In the genomic region with DNA sequence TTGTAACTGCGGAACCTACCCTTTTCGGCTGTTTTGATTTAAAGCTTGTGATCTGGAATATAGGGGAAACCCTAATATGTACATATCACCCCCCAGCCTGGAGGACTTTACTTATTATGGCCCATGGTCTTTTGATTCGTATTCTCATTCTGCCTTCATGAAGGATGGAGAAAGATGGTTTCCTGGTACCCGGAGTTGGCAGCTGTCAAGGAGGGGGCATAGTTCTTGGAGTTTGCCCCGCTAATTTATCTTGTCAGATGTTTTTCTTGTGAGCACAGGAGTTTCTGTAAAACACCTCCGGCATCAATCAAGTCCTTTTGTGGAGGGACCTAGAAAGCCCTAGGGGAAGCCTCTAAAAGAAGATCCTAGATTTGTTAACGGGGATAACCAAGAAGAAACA, we compare ENCODE assay signal across 8 mouse cellular contexts. TPM values are rescaled to one million over a fixed set of nuclear protein-coding genes. Genes with fewer than 3 reads are reported as not detected.
A peak's percentile ranks its signal among the peaks of the same experiment; 100 is the strongest.
DNase-seq lines count a peak whose midpoint lies in the region; ATAC-seq and TF ChIP-seq lines count a peak whose summit lies in the region.

No protein-coding gene starts in this region.

- TF ChIP-seq CTCF in cerebellum, adult 2 months (IDR thresholded peaks at IDR 0.05; ENCODE audit: borderline replicate concordance, insufficient read depth, low read depth, low read length): no peak

- 1% methylated on average over 7 of the region's 7 CpGs for WGBS in cerebellum, adult 2 months
- WGBS in hindbrain, embryonic 11.5 days: 8% methylated on average over 7 of the region's 7 CpGs
- 12% methylated on average over 7 of the region's 7 CpGs for WGBS in liver, embryonic 16.5 days (ENCODE audit: insufficient replicate concordance)

- H3K4me2 ChIP-seq in hindbrain, embryonic 11.5 days (replicated peaks; ENCODE audit: low read depth, low read length): peak overlapping the region; percentile 67
- peak overlapping the region; percentile 85 for H3K4me2 ChIP-seq in liver, embryonic 16.5 days (ENCODE audit: low read depth, low read length)

- ATAC-seq in hindbrain, embryonic 11.5 days (ENCODE audit: low FRiP score): no peak
- ATAC-seq in liver, embryonic 16.5 days (ENCODE audit: low read depth): no peak

- H3K27ac ChIP-seq in cerebellum, adult 2 months (ENCODE audit: insufficient read depth, low read length): no peak overlapping the region
- H3K27ac ChIP-seq in hindbrain, embryonic 11.5 days (ENCODE audit: low read depth, low read length): no peak overlapping the region
- peak overlapping the region; percentile 91 for H3K27ac ChIP-seq in liver, embryonic 16.5 days (ENCODE audit: low read length)

- H3K36me3 ChIP-seq in hindbrain, embryonic 11.5 days (ENCODE audit: control insufficient read depth, insufficient read depth, low read length): no peaks in the 10 kb centered on the region
- H3K36me3 ChIP-seq in liver, embryonic 16.5 days (ENCODE audit: control insufficient read depth, insufficient read depth): peaks cover 9% of the 10 kb centered on the region

- no peak for TF ChIP-seq POLR2A in cerebellum, adult 2 months (IDR thresholded peaks at IDR 0.05; ENCODE audit: borderline replicate concordance, insufficient read depth, low read length)

- H3K9me3 ChIP-seq in hindbrain, embryonic 11.5 days (ENCODE audit: control insufficient read depth, low read length): no peaks in the 10 kb centered on the region
- no peaks in the 10 kb centered on the region for H3K9me3 ChIP-seq in liver, embryonic 16.5 days (replicated peaks; ENCODE audit: control insufficient read depth, low read length)

- no peak for DNase-seq in cerebellum, adult 2 months
- DNase-seq in cerebellum, postnatal 4 days (ENCODE audit: low spot score in 2 of 2): no peak
- peak; percentile 15 for DNase-seq in MEL-GATA-1-ER (ENCODE audit: extremely low read depth, low read depth)
- no peak for DNase-seq in hindbrain, embryonic 11.5 days (ENCODE audit: low spot score)
- DNase-seq in adrenal gland, postnatal 4 days (ENCODE audit: low spot score in 2 of 2): no peak
- no peak for DNase-seq in yolk sac, embryonic 10.5 days (ENCODE audit: low spot score)
- no peak for DNase-seq in lung, postnatal 4 days

- peak overlapping the region; percentile 63 for H3K4me3 ChIP-seq in cerebellum, adult 2 months (replicated peaks; ENCODE audit: insufficient read depth, low read depth, low read length)
- H3K4me3 ChIP-seq in hindbrain, embryonic 11.5 days (ENCODE audit: low read depth, low read length): peak overlapping the region; percentile 89
- peak overlapping the region; percentile 97 for H3K4me3 ChIP-seq in liver, embryonic 16.5 days (ENCODE audit: low read depth, low read length)

- no peaks in the 10 kb centered on the region for H3K27me3 ChIP-seq in cerebellum, adult 2 months (ENCODE audit: control insufficient read depth, insufficient read depth, low read length)
- H3K27me3 ChIP-seq in hindbrain, embryonic 11.5 days (ENCODE audit: control insufficient read depth, insufficient read depth, low read length): no peaks in the 10 kb centered on the region
- no peaks in the 10 kb centered on the region for H3K27me3 ChIP-seq in liver, embryonic 16.5 days (ENCODE audit: control insufficient read depth, insufficient read depth, low read depth, low read length)

- no peaks in the 10 kb centered on the region for H3K4me1 ChIP-seq in cerebellum, adult 2 months (ENCODE audit: control insufficient read depth, insufficient read depth, low read length)
- no peaks in the 10 kb centered on the region for H3K4me1 ChIP-seq in hindbrain, embryonic 11.5 days (replicated peaks; ENCODE audit: control insufficient read depth, insufficient read depth, low read length)
- H3K4me1 ChIP-seq in liver, embryonic 16.5 days (ENCODE audit: control insufficient read depth, low read depth, low read length): peaks cover 12% of the 10 kb centered on the region

- H3K9ac ChIP-seq in hindbrain, embryonic 11.5 days (ENCODE audit: low read depth, low read length): peak overlapping the region; percentile 84
- peak overlapping the region; percentile 94 for H3K9ac ChIP-seq in liver, embryonic 16.5 days (ENCODE audit: low read depth, low read length)

RNA-seq across cellular contexts. Expression of a gene that starts 0.8 kb away (rescaled TPM):
- polyA plus RNA-seq in cerebellum, adult 2 months (2012; rRNA removed): 6.9 and 7.1 TPM in 2 replicates
- polyA plus RNA-seq in hindbrain, embryonic 11.5 days (2014; fragmentation: Nextera tagmentation; extraction: Ambion mirVana): 10.5 and 11.1 TPM in 2 replicates
- 3.9 and 4.1 TPM in 2 replicates for polyA plus RNA-seq in liver, embryonic 16.5 days (2015; fragmentation: Nextera tagmentation; extraction: Ambion mirVana)
- total RNA-seq in adrenal gland, postnatal 4 days (2021): 1 to 10 TPM; 8.4 to 9.0 TPM
